ENCODE assay signal across 8 mouse cellular contexts in genomic region chr13:42917251-42917650, GRCm38 (mm10).
DNase-seq lines count a peak whose midpoint lies in the region; ATAC-seq and TF ChIP-seq lines count a peak whose summit lies in the region.

No protein-coding gene starts in this region.

- H3K9ac ChIP-seq in heart, adult 2 months (ENCODE audit: low read depth, low read length) = no peak overlapping the region

- no peaks in the 10 kb centered on the region for H3K36me3 ChIP-seq in heart, adult 2 months (ENCODE audit: control insufficient read depth, insufficient read depth, low read length)

- no peak overlapping the region for H3K27ac ChIP-seq in heart, adult 2 months

- no peaks in the 10 kb centered on the region for H3K79me2 ChIP-seq in heart, adult 2 months (replicated peaks; ENCODE audit: control insufficient read depth, insufficient read depth, low read length)

- no peak for TF ChIP-seq POLR2A in heart, adult 2 months (IDR thresholded peaks at IDR 0.05; ENCODE audit: insufficient read depth, low read depth, low read length)
- no peak for TF ChIP-seq POLR2A in lung, adult 2 months (IDR thresholded peaks at IDR 0.05; ENCODE audit: borderline replicate concordance, extremely low read depth, low read depth, low read length)

- H3K4me3 ChIP-seq in heart, adult 2 months = no peak overlapping the region; the same call in 1 of the 2 replicates
- peak overlapping the region; percentile 54 for H3K4me3 ChIP-seq in lung, adult 2 months (replicated peaks; ENCODE audit: extremely low read depth, low read depth, low read length)

- no peaks in the 10 kb centered on the region for H3K27me3 ChIP-seq in heart, adult 2 months (ENCODE audit: control insufficient read depth, insufficient read depth, low read length)

- 43% methylated on average over 6 of the region's 6 CpGs for WGBS in heart, adult 2 months
- WGBS in lung, adult 2 months = 42% methylated on average over 6 of the region's 6 CpGs

- intact Hi-C loops in gastrocnemius, postnatal 36 days (cut with DNase I) = no loop called here
- intact Hi-C loops in heart, adult 2 months (cut with DNase I) = loop anchor here (10.0 kb wide), 1 partner anchor 88 kb away; no protein-coding TSS in a partner anchor

- no peak for TF ChIP-seq EP300 in heart, adult 2 months (IDR thresholded peaks at IDR 0.05; ENCODE audit: insufficient read depth, low read depth, low read length)

- ATAC-seq in cerebellum, adult (ENCODE audit: insufficient number of reproducible peaks, low FRiP score, low TSS enrichment) = peak; percentile 67; the same call in 1 of the 2 replicates

- peak; percentile 4 for DNase-seq in gastrocnemius, adult 18-20 months (ENCODE audit: low spot score)
- no peak for DNase-seq in gastrocnemius, postnatal 36 days
- DNase-seq in heart, adult 2 months = peak; percentile 20 to 46
- DNase-seq in kidney, adult 8-10 months = peak; percentile 53 to 68
- DNase-seq in lung, adult 2 months = peak; percentile 48
- DNase-seq in retina, postnatal 7 days (ENCODE audit: low read depth, low spot score) = peak; percentile 46
- no peak for DNase-seq in thymus, postnatal 14 days

- TF ChIP-seq CTCF in heart, adult 2 months (IDR thresholded peaks at IDR 0.05) = no peak
- no peak for TF ChIP-seq CTCF in lung, adult 2 months (IDR thresholded peaks at IDR 0.05; ENCODE audit: insufficient read depth, low read length)

- H3K4me1 ChIP-seq in heart, adult 2 months (ENCODE audit: control insufficient read depth, insufficient read depth, low read length) = peaks cover 5% of the 10 kb centered on the region; the same call in 1 of the 2 replicates
- H3K4me1 ChIP-seq in lung, adult 2 months (ENCODE audit: control insufficient read depth, insufficient read depth, low read length) = peaks cover 10% of the 10 kb centered on the region; the same call in 1 of the 2 replicates

Comparison
In these comparisons a context has a peak if more than half of its experiments do, and no peak if none do; other contexts are left out.
1. DNase-seq: peak in gastrocnemius, adult 18-20 months (single experiment), heart, adult 2 months (2 of 2), kidney, adult 8-10 months (2 of 2), lung, adult 2 months (single experiment) and retina, postnatal 7 days (single experiment); none in gastrocnemius, postnatal 36 days (0 of 2) and thymus, postnatal 14 days (single experiment).